Mouse (Mus musculus) myocyte (in vitro differentiated cells): ENCODE results near the gene Arfip1.

ENCODE experiments used
- CEBPB ChIP-seq: IDR thresholded peaks from 2 replicates; pipeline ENCODE4 v1.6.1; 2011; ENCODE audit warnings: mild to moderate bottlenecking, moderate library complexity; ENCODE audit not compliant: poor library complexity, insufficient read depth, severe bottlenecking
- E2F4 ChIP-seq: IDR thresholded peaks from one replicate; pipeline ENCODE4 v1.6.1; 2011; ENCODE audit warnings: mild to moderate bottlenecking, control low read depth, moderate library complexity; ENCODE audit not compliant: insufficient read depth
- MAX ChIP-seq: IDR thresholded peaks from one replicate; pipeline ENCODE4 v1.6.1; 2011; ENCODE audit warnings: low read depth, mild to moderate bottlenecking, control low read depth
- MYOD1 ChIP-seq, 3 experiments: IDR thresholded peaks; one replicate each; pipeline ENCODE4 v1.6.1; 2011; ENCODE audit warnings: control low read depth in 2 of 3, low read depth in 2 of 3, mild to moderate bottlenecking in 2 of 3, moderate library complexity in 1 of 3; ENCODE audit not compliant: insufficient read length in 2 of 3, control insufficient read depth in 1 of 3
- MYOG ChIP-seq, 3 experiments: IDR thresholded peaks; one replicate each; pipeline ENCODE4 v1.6.1; 2011; ENCODE audit warnings: control low read depth in 2 of 3, low read depth in 2 of 3, mild to moderate bottlenecking in 2 of 3; ENCODE audit not compliant: insufficient read length in 2 of 3, control insufficient read depth in 1 of 3, insufficient read depth in 1 of 3
- POLR2A ChIP-seq: IDR thresholded peaks from one replicate; pipeline ENCODE4 v1.6.1; 2011; ENCODE audit warnings: low read depth, mild to moderate bottlenecking, control low read depth, moderate library complexity; ENCODE audit not compliant: insufficient read length
- REST ChIP-seq: IDR thresholded peaks from one replicate; pipeline ENCODE4 v1.6.1; 2011; ENCODE audit warnings: mild to moderate bottlenecking, control low read depth, moderate library complexity; ENCODE audit not compliant: insufficient read depth, insufficient read length
- SRF ChIP-seq: IDR thresholded peaks from one replicate; pipeline ENCODE4 v1.6.1; 2011; ENCODE audit warnings: low read depth; ENCODE audit not compliant: control insufficient read depth, insufficient read length
- TCF12 ChIP-seq: IDR thresholded peaks from one replicate; pipeline ENCODE4 v1.6.1; 2011; ENCODE audit warnings: mild to moderate bottlenecking, control low read depth; ENCODE audit not compliant: poor library complexity, insufficient read depth, severe bottlenecking
- TCF3 ChIP-seq: IDR thresholded peaks from one replicate; pipeline ENCODE4 v1.6.1; 2011; ENCODE audit warnings: low read depth, control low read depth; ENCODE audit not compliant: insufficient read length
- USF1 ChIP-seq: IDR thresholded peaks from one replicate; pipeline ENCODE4 v1.6.1; 2011; ENCODE audit warnings: low read depth, mild to moderate bottlenecking, control low read depth, moderate library complexity

DNA sequence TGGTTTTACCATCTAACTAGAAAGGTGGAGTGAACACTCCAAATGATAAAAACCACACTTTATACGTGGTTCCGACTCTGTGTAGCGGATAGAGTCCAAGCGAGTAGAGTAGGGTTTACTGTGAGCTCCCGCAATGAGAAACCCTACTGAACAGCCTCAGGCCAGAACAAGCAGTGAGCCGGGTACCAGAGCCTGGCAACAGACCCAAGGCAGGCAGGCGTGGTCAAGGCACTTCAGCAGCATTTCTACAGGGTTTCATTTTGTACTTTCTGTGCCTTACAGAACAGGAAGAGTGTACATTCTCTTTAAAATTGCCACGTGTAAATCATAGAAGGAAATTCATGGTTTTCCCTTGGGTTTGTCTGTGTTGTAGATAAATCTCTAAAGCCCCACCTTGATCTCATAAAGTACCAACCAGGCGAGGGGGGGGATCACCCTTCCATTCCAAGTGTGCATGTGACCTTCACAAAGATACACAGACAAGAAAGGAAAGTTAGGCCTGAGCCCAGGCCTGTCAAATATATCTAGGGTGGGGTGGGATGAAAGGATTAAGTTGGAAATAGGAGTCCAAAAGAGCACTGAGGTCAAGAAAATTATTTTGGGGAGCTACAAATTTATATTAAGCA lies 19.6 kb upstream of the Arfip1 start:
- TF ChIP-seq POLR2A (no peak), MYOG (IDR thresholded peaks at IDR 0.05; ENCODE audit: control insufficient read depth in 1 of 3, insufficient read depth in 1 of 3, insufficient read length in 2 of 3, low read depth in 2 of 3) (no peak), E2F4 (no peak), TCF12 (no peak), MAX (no peak), TCF3 (no peak), USF1 (peak; percentile 38), CEBPB (no peak), MYOD1 (IDR thresholded peaks at IDR 0.05; ENCODE audit: control insufficient read depth in 1 of 3, insufficient read length in 2 of 3, low read depth in 2 of 3) (no peak), REST (no peak), SRF (no peak)
